Mouse (Mus musculus) thymus, postnatal 14 days (tissue): ENCODE measurements around the gene Rpl14.
"Not testable (repeated sequence)": the region's sequence is repeated elsewhere in the genome, so short reads cannot be mapped to it uniquely, and the experiment has no call there.

ENCODE experiments used
- DNase-seq: peaks from one replicate; pipeline ENCODE4 v3.0.0; 2021

Gene Rpl14

GRCm38 (mm10) chr9:120570741-120571592, at the start of gene Rpl14:
Gene Rpl14, plus strand, starts transcription at chr9:120571444.
- DNase-seq, result peak; percentile 99

GRCm38 (mm10) chr9:120527270-120527669, 44.0 kb upstream of the Rpl14 start:
- no peak for DNase-seq

GRCm38 (mm10) chr9:120527919-120528318, 43.3 kb upstream of the Rpl14 start:
- no peak for DNase-seq

GRCm38 (mm10) chr9:120528815-120529510, 42.3 kb upstream of the Rpl14 start:
- DNase-seq, result no peak

- DNase-seq, result no peak
Measured at GRCm38 (mm10) chr9:120530471-120530870, 40.8 kb upstream of the Rpl14 start.

- DNase-seq, result no peak
Measured at GRCm38 (mm10) chr9:120532062-120532461, 39.2 kb upstream of the Rpl14 start.

GRCm38 (mm10) chr9:120532691-120533090, 38.6 kb upstream of the Rpl14 start:
- no peak for DNase-seq

- DNase-seq, result not testable (repeated sequence)
Measured at GRCm38 (mm10) chr9:120533446-120533950, 37.7 kb upstream of the Rpl14 start.

- peak; percentile 23 for DNase-seq
Measured at GRCm38 (mm10) chr9:120539662-120540251, 31.5 kb upstream of the Rpl14 start, which contains the start of gene Entpd3. Gene Entpd3, plus strand, starts transcription at chr9:120539818.

GRCm38 (mm10) chr9:120541411-120541810, 29.8 kb upstream of the Rpl14 start:
- no peak for DNase-seq

GRCm38 (mm10) chr9:120542241-120542640, 29.0 kb upstream of the Rpl14 start:
- DNase-seq, result no peak

GRCm38 (mm10) chr9:120545994-120546393, 25.2 kb upstream of the Rpl14 start:
- DNase-seq, result no peak

GRCm38 (mm10) chr9:120546482-120546881, 24.8 kb upstream of the Rpl14 start:
- no peak for DNase-seq

- DNase-seq, result no peak
Measured at GRCm38 (mm10) chr9:120547026-120547668, 24.1 kb upstream of the Rpl14 start.

GRCm38 (mm10) chr9:120550778-120551177, 20.5 kb upstream of the Rpl14 start:
- DNase-seq, result no peak

GRCm38 (mm10) chr9:120563590-120563989, 7.7 kb upstream of the Rpl14 start:
- no peak for DNase-seq

- no peak for DNase-seq
Measured at GRCm38 (mm10) chr9:120564247-120564646, 7.0 kb upstream of the Rpl14 start.

- no peak for DNase-seq
Measured at GRCm38 (mm10) chr9:120566384-120566783, 4.9 kb upstream of the Rpl14 start.

GRCm38 (mm10) chr9:120568917-120569316, 2.3 kb upstream of the Rpl14 start:
- no peak for DNase-seq

GRCm38 (mm10) chr9:120569721-120570333, 1.4 kb upstream of the Rpl14 start:
- peak; percentile 43 for DNase-seq

GRCm38 (mm10) chr9:120570334-120570725, 914 bp upstream of the Rpl14 start:
- no peak for DNase-seq

- no peak for DNase-seq
Measured at GRCm38 (mm10) chr9:120571593-120572385, 545 bp downstream of the Rpl14 start.
